Mouse (Mus musculus): ENCODE results near the gene S100a14. TPM values are rescaled to one million over a fixed set of nuclear protein-coding genes. Genes with fewer than 3 reads are reported as not detected.

Gene S100a14
- not detected for polyA plus RNA-seq (2014; fragmentation: Illumina TruSeq; extraction: RNeasy Lipid Tissue Mini Kit (QIAGEN cat#74804))

DNA sequence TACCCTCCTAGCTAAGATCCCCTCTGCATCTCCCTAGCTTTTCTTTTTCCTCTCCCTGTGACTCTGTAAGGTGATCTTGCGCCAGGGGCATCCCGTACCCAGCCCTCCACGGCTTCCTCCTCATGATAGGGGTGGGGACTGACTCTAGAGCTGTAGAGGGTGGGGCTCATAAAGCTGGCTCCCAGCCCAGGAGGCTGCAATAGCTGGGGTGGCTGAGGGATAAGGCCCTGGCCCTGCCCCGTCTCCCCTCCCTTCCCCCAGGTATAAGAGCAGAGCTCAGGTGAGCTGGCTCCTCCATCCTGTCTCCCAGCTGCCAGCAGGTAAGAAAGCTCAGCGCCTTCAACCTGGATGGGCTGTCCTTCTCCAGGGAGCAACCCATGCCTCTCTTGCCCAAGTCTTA is at the start of gene S100a14:
TSS of gene S100a14 (plus strand) at position 277 of the 400 bp plus-strand sequence.

DNA sequence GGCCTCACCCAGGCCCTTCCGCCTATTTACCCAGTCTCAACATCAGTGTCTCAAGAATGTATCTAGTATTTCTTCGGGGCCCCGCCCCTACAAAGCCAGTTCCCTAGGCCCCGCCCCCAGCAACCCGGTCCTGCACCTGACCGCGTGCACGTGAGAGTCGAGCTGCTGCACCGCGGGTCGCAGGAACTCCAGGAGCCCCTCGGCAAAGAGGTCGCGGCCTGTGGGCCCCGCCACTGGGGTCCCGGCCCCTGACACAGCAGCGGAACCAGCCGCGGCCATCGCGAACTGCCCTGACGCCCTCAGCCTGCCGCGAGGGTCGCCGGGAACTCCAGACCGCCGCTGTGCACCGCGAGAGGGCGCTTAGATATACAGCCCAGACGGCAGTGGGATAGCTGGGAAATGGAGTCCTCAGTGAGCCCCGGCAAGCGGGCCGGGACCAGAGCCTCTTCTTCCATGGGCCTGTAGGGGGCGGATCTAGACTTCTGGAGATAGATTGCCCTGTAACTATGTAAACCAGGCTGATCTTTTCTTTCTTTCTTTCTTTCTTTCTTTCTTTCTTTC is 35.9 kb upstream of the S100a14 start, which contains the start of gene Snapin:
TSS of gene Snapin (minus strand) at position 338 of the 561 bp plus-strand sequence.

DNA sequence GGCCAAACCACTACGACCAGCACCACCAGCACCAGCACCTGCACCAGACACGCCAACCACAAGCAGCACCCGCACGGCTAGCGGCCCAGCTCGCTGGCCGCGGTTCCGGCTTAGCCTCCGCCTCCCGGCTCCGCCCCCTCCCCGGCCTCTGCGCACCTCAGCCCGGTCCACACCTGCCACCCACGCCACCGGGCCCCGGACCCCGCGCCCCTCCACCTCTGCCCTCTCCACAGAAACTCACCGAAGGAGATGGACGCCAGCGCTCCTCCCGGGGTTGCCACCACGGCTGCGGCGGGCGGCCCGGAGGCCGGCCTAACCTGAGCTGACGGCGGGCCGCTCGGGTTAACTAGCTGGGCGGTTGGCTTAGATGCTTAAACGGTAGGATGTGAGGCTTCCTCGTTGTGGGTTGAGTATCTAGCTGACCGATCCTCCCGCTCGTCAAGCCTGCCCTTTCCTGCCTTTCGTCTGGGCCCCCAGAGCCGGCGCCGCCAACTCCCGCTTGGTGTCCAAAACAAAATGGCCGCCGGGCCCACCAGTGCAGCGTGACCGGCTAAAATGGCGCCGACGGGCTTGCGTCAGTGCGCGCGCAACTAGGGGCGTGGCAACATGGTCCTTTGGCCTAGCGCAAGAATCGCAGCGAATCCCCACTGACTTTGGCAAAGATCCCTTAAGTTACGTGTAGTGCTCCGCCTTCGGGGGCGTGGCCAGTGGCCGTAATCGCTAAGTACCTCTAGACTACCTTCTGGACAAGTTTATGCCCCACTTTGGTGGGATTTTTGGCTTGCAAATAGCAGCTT is 17.5 kb upstream of the S100a14 start, which contains the start of gene Chtop:
TSS of gene Chtop (minus strand) at position 549 of the 797 bp plus-strand sequence.

DNA sequence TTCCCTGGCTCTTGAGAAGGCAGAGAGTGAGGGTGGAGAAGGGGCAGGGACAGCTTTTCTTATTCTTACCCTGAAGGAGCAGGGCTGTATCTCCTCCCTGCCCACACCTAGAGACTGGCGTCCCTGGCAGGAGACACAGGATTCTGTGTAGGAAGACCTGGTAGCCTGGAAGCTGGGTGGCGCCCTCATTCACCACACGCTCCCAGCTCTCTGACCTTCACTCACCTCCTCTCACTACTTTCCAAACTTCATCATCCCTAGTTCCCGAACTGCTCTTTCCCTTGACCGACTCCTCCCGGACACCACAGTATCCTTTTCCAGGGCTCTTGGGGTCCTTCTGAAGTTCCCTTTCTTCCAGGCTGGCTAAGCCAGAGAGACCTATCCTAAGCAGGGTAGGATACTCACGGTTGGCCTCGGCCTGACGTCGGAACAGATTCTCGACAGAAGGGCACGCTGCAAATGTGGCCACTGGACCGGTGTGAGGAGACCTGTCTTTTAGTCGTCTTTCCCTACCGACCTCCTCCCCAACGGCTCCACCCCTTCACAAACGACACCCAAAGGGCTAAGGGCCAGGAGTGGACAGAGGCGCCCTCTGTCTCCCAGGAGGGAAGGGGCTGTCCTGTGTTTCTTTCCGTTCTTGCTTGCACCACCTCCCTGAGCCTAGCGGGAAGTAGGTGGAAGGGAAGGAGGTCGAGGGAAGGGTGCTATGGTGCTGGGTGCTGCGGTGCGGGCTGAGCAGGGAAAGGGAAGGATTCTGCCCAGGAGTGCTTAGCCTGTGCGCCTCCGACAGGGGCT is 12.7 kb upstream of the S100a14 start, which contains the start of the genes S100a1 and S100a13:
TSS of gene S100a1 (minus strand) at position 597 of the 795 bp plus-strand sequence.
TSS of gene S100a13 (plus strand) at position 640 of the 795 bp plus-strand sequence.

DNA sequence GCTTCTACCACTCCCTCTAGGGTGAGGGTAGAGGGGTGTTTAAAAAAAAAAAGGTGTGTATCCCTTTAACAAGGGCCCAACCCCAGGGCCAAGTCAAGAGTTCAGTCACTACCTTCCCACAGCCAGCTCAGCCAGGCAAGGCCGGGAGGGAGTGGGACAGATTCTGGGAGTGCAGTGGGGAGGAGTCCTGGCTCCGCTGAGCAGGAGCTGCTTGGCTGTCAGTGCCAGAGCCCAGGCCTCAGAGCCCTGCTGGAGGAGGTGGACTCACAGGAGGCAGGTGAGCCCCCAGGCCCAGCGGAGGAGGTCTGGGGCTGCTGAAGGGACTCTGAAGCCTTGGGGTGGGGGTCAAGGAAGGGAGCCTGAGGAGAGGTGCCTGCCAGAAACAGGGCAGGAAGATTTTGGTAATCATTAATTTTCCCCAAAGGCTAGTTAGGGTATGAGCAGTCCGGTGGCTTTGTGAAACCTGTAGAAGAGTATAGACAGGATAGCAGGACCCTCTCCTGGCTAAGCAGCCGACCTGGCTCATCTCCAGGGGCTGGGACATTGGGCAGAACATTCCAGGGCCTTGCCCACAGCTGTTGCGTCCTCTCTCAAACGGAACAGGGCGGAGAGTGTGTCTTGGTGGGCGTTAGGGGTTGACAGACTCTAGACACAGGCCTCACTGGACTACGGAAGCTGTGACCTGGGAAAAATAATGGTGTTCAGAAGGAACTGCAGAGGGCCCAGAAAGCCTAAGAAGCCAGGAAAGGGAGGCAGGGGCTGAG is 10.7 kb downstream of the S100a14 start, which contains the start of gene S100a16:
TSS of gene S100a16 (plus strand) at position 114 of the 764 bp plus-strand sequence.

DNA sequence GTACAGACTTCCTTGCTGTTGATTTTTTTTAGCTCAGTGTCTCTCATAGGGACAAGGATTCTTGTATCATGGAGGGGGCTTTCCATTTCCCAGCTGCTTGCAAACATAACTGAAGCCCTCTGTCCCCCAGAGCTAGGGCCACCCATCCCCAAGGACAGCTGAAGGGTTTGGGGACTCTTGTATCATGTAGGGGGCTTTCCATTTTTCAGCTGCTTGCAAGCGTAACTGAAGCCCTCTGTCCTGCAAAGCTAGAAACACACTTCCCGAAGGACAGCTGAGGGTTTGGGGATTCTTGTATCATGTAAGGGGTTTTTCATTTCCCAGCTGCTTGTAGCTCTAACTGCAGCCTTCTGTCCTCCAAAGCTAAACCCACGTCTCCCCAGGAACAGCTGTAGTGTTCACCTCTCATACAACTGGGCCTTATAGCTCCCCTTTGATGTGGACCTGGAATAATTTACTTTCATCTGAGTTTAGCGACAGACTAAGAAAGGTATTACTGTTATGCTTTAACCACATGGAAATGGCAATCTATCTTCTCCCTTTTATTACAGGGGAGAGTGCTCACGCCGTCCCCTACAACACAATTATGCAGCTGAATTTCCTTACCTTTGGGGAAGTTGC is 33.5 kb downstream of the S100a14 start, which contains the start of gene S100a3:
TSS of gene S100a3 (plus strand) at position 571 of the 621 bp plus-strand sequence.

Other genes with a start within 250 kb of the S100a14 start
- gene Gatad2b, start 233.7 kb upstream of the S100a14 start, polyA plus RNA-seq (2014; fragmentation: Illumina TruSeq; extraction: RNeasy Lipid Tissue Mini Kit (QIAGEN cat#74804)): 103 TPM
- not detected for gene Slc27a3, start 136.9 kb upstream of the S100a14 start, polyA plus RNA-seq (2014; fragmentation: Illumina TruSeq; extraction: RNeasy Lipid Tissue Mini Kit (QIAGEN cat#74804))
- 24.1 TPM for gene Ints3, start 93.2 kb upstream of the S100a14 start, polyA plus RNA-seq (2014; fragmentation: Illumina TruSeq; extraction: RNeasy Lipid Tissue Mini Kit (QIAGEN cat#74804))
- gene Npr1, start 61.0 kb upstream of the S100a14 start, polyA plus RNA-seq (2014; fragmentation: Illumina TruSeq; extraction: RNeasy Lipid Tissue Mini Kit (QIAGEN cat#74804)): 36.4 TPM
- gene Ilf2, start 50.7 kb upstream of the S100a14 start, polyA plus RNA-seq (2014; fragmentation: Illumina TruSeq; extraction: RNeasy Lipid Tissue Mini Kit (QIAGEN cat#74804)): 94.7 TPM
- 154 TPM for gene Snapin, start 35.8 kb upstream of the S100a14 start, polyA plus RNA-seq (2014; fragmentation: Illumina TruSeq; extraction: RNeasy Lipid Tissue Mini Kit (QIAGEN cat#74804))
- gene Chtop, start 17.4 kb upstream of the S100a14 start, polyA plus RNA-seq (2014; fragmentation: Illumina TruSeq; extraction: RNeasy Lipid Tissue Mini Kit (QIAGEN cat#74804)): 220 TPM
- 29.9 TPM for gene S100a1, start 12.5 kb upstream of the S100a14 start, polyA plus RNA-seq (2014; fragmentation: Illumina TruSeq; extraction: RNeasy Lipid Tissue Mini Kit (QIAGEN cat#74804))
- gene S100a13, start 12.4 kb upstream of the S100a14 start, polyA plus RNA-seq (2014; fragmentation: Illumina TruSeq; extraction: RNeasy Lipid Tissue Mini Kit (QIAGEN cat#74804)): 2.6 TPM
- gene S100a16, start 10.4 kb downstream of the S100a14 start, polyA plus RNA-seq (2014; fragmentation: Illumina TruSeq; extraction: RNeasy Lipid Tissue Mini Kit (QIAGEN cat#74804)): 29.2 TPM
- not detected for gene S100a3, start 33.7 kb downstream of the S100a14 start, polyA plus RNA-seq (2014; fragmentation: Illumina TruSeq; extraction: RNeasy Lipid Tissue Mini Kit (QIAGEN cat#74804))
- gene S100a2, start 63.4 kb downstream of the S100a14 start, polyA plus RNA-seq (2014; fragmentation: Illumina TruSeq; extraction: RNeasy Lipid Tissue Mini Kit (QIAGEN cat#74804)): not detected
- gene Gm42674, start 75.0 kb downstream of the S100a14 start, polyA plus RNA-seq (2014; fragmentation: Illumina TruSeq; extraction: RNeasy Lipid Tissue Mini Kit (QIAGEN cat#74804)): not detected
- gene S100a4, start 76.9 kb downstream of the S100a14 start, polyA plus RNA-seq (2014; fragmentation: Illumina TruSeq; extraction: RNeasy Lipid Tissue Mini Kit (QIAGEN cat#74804)): 21.9 TPM
- gene S100a5, start 81.7 kb downstream of the S100a14 start, polyA plus RNA-seq (2014; fragmentation: Illumina TruSeq; extraction: RNeasy Lipid Tissue Mini Kit (QIAGEN cat#74804)): not detected
- gene S100a6, start 86.0 kb downstream of the S100a14 start, polyA plus RNA-seq (2014; fragmentation: Illumina TruSeq; extraction: RNeasy Lipid Tissue Mini Kit (QIAGEN cat#74804)): 45.3 TPM
- not detected for gene S100a7a, start 127.2 kb downstream of the S100a14 start, polyA plus RNA-seq (2014; fragmentation: Illumina TruSeq; extraction: RNeasy Lipid Tissue Mini Kit (QIAGEN cat#74804))
- 6.4 TPM for gene S100a8, start 142.1 kb downstream of the S100a14 start, polyA plus RNA-seq (2014; fragmentation: Illumina TruSeq; extraction: RNeasy Lipid Tissue Mini Kit (QIAGEN cat#74804))
- not detected for gene S100a9, start 168.9 kb downstream of the S100a14 start, polyA plus RNA-seq (2014; fragmentation: Illumina TruSeq; extraction: RNeasy Lipid Tissue Mini Kit (QIAGEN cat#74804))
- gene Pglyrp4, start 200.1 kb downstream of the S100a14 start, polyA plus RNA-seq (2014; fragmentation: Illumina TruSeq; extraction: RNeasy Lipid Tissue Mini Kit (QIAGEN cat#74804)): not detected

Data from ovary, adult 10 weeks (tissue).